Mouse (Mus musculus) left cerebral cortex, postnatal 10 days (tissue): ENCODE measurements around the gene 2810006K23Rik. TPM values are rescaled to one million over a fixed set of nuclear protein-coding genes. Genes with fewer than 3 reads are reported as not detected.
"Not testable (repeated sequence)": the region's sequence is repeated elsewhere in the genome, so short reads cannot be mapped to it uniquely, and the experiment has no call there.

Experiments used
- DNase-seq, 2 experiments: peaks; one replicate each; pipeline ENCODE4 v3.0.0; 2021 to 2022; ENCODE audit warnings: low spot score in 2 of 2, mixed read lengths in 1 of 2; ENCODE audit errors: extremely low spot score in 1 of 2
- intact Hi-C: fragments of 180-260 bp; cut with DNase I; formaldehyde crosslinking; loops from one replicate; pipeline ENCODE4 v1.15.1; 2025
- total RNA-seq, 2 experiments: library from RNA; stranded (reverse); gene quantifications; 2 replicates each; pipeline ENCODE4 v1.2.3; 2021

Gene 2810006K23Rik
- total RNA-seq: 10 to 100 TPM; 11.2 to 13.3 TPM

DNA sequence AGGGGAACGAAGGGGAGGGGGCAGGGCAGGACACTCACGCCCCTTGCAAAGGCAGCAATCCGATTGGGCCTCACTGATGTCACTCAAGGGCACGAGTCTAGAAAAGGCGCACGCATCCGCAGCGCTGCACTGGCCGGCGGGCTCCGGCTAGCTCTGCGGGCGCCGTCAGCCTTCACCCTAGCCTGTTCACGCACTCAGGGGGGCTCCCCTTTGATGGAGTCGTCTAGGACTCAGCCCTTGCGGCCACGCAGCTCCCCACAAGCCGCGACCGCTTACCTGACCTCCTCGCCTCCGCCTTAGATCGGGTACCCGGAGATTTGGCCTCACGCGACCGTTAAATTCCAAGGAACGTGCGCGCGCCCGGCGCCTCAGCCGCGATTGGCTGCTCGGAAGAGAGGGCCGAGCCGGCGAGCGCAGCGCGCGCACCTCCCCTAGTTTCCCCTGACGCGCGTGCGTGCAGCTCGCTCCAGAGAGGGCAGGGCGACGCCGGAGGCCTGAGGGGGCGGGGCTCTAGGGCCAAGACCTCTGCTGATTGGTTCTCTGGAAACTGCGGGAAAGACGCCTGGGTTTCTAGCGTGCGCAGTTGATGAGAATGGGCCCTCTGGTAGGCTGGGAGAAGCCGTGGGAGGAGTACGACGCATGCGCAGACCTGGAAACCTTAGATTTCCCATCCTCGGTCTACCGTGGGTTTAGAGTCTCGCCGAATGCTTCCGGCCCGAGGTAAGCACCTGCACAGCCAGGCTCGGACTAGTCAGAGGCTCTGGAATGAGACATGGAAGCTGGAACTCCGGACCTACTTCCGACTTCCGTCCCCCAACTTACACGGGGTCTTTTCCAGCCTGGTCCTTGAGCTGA is at the start of gene 2810006K23Rik, which contains the start of gene Mphosph9:
TSS of gene 2810006K23Rik (plus strand) at position 580 of the 855 bp plus-strand sequence.
TSS of gene Mphosph9 (minus strand) at position 463 of the 855 bp plus-strand sequence.
- intact Hi-C loops: no loop called here
- peak; percentile 100 for DNase-seq

- DNase-seq: no peak
- intact Hi-C loops: no loop called here
These were observed 45.0 kb upstream of the 2810006K23Rik start for GRCm38 (mm10) chr5:124282854-124283253.

GRCm38 (mm10) chr5:124284330-124284729 is 43.6 kb upstream of the 2810006K23Rik start:
- no peak for DNase-seq
- intact Hi-C loops: no loop called here

GRCm38 (mm10) chr5:124287616-124288247 is 40.2 kb upstream of the 2810006K23Rik start:
- DNase-seq: peak in 1 of 2 experiments; percentile 27
- intact Hi-C loops: no loop called here

- no peak for DNase-seq
- intact Hi-C loops: no loop called here
These were observed 37.7 kb upstream of the 2810006K23Rik start for GRCm38 (mm10) chr5:124290216-124290615.

GRCm38 (mm10) chr5:124293967-124294366 is 33.9 kb upstream of the 2810006K23Rik start:
- DNase-seq: no peak
- intact Hi-C loops: no loop called here

DNA sequence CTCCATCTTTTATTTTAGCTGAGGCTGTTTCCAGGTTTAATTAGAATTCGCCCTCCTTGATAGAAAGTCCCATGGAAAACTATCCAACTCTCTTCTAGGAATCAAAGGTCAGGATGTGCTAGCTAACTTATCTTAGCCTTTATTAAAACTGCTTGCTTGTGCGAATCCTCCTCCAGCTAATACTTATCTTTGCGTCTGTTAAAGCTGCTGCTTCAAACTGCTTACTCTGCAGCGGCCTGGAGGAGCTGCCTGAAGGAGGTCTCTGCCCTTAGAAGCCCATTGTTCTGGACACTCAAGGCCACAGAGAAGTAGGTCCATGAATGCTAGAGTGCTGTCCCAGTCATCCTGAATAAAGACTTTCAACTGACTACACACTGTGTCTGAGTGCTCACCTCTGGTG is 31.4 kb upstream of the 2810006K23Rik start:
- intact Hi-C loops: no loop called here
- DNase-seq: no peak

- intact Hi-C loops, DNase-seq: not testable (repeated sequence)
These were observed 28.6 kb upstream of the 2810006K23Rik start for GRCm38 (mm10) chr5:124299307-124299706.

GRCm38 (mm10) chr5:124300132-124300531 is 27.8 kb upstream of the 2810006K23Rik start:
- intact Hi-C loops: no loop called here
- no peak for DNase-seq

GRCm38 (mm10) chr5:124302853-124303252 is 25.0 kb upstream of the 2810006K23Rik start:
- intact Hi-C loops, DNase-seq: not testable (repeated sequence)

DNA sequence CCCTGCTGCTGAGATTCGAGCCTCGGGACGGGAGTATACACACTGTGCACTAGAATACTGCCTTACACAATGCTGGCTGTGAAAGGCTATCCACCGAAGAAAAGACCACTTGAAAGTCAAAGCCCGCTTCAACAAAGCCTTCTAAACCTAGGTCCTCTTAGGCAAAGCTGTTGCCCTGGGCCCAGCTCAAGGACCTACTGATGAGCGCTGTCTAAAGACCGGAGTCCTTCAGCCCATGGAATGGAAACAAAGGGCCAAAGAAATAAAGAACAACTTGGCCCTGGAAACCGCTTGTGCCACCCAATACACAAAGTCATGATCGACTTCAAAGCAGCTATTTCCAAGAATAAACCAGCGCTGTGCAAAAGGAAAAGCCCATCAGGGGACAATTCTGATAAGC is 18.7 kb upstream of the 2810006K23Rik start:
- intact Hi-C loops: no loop called here
- DNase-seq: no peak

DNA sequence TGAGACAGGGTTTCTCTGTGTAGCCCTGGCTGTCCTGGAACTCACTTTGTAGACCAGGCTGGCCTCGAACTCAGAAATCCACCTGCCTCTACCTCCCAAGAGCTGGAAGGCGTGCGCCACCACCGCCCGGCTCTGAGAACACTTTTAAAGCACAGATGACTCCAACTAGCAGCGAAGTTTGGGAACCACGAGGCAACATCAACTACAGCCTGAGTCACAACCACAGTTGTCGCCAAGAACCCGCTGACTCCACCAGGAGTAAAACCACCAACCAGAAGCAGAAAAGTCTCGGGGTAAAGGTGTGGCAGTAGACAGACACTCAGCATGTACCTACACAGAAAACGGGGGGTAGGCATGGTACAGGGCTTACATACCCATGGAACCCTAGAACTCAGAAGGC is 17.8 kb upstream of the 2810006K23Rik start:
- no peak for DNase-seq
- intact Hi-C loops: no loop called here

DNA sequence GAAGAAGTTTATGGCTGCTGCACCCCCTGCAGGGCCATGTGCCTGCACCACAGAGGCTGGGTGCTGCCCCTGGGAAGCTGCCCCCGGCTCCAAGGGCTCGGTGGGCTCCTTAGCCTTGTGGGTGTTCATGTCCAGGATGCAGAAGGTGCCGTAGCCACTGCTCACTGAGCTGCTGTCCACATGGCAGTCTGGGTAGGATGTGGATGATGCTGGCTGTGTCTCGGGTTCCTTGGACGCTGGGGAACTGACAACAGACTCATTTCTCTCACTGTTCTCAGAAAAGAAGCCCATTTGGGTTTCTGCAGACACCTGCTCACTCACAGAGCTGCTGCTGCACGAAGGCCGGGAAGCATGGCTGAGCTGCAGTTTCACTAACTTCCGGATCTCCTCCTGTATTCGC is 12.4 kb upstream of the 2810006K23Rik start:
- DNase-seq: no peak
- intact Hi-C loops: no loop called here

DNA sequence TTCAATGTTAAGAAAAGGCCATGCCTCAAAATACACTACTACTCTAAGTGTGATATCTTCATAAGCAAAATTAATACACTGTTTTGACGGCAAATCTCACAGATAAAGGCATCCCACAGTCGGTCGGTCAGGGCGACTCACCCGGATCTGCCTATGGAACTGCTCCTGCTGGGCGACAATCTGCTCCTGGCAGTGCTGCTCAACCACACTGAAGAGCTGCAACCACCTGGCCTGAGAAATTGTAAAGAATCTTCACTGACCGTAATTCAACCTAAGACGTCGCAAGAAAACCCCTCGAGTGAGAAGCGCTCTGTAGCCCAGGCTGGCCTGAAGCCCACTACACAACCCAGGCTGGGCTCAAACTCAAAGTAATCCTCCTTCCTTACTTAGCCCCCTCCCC is 11.9 kb upstream of the 2810006K23Rik start:
- no peak for DNase-seq
- intact Hi-C loops: no loop called here

DNA sequence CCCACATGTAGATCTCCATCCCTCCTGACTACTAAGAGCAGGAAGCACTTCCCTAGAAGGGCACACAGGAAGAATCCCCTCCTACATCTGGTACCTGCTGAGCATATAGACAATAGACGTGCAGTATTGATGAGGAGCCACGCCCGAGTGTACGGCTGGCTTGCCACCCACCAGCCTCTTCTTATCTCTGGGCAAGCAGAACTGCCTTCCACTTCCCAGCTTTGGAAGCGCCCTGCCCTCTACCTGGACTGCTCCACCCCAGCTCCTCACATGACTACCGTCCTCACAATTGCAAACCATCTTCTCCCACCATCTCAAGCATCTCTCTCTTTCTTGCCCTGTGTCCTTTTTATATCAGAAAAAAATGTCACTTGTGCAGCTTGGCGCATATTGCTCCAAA is 10.2 kb upstream of the 2810006K23Rik start:
- no peak for DNase-seq
- intact Hi-C loops: no loop called here

DNA sequence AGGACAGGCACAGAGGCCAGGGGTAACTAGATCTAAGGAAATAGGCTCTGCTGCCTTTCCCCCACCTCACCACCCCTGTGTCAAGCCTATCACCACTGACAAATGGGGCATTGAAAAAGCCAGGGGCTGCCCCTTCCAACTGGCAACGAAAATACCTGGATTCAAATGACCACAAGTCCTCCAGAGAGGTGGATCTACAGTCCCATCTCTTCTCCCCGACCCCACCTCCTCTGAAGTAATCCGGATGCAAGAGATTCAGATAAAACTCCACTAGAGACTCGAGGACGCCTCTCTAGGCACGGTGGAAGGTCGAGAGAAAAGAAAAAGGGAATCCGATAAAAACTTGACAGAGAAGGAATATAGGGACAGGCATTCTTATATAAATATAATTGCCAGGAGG is 1.1 kb upstream of the 2810006K23Rik start:
- intact Hi-C loops: no loop called here
- no peak for DNase-seq

- intact Hi-C loops: no loop called here
These were observed 2.2 kb downstream of the 2810006K23Rik start for GRCm38 (mm10) chr5:124330086-124330485.

GRCm38 (mm10) chr5:124334392-124334791 is 6.5 kb downstream of the 2810006K23Rik start:
- intact Hi-C loops: no loop called here
- peak; percentile 71 to 79 for DNase-seq

More at GRCm38 (mm10) chr5:124330086-124330485, 2.2 kb downstream of the 2810006K23Rik start:
- no peak for DNase-seq

- intact Hi-C loops: no loop called here
- no peak for DNase-seq
These were observed 9.2 kb downstream of the 2810006K23Rik start for GRCm38 (mm10) chr5:124337103-124337502.

DNA sequence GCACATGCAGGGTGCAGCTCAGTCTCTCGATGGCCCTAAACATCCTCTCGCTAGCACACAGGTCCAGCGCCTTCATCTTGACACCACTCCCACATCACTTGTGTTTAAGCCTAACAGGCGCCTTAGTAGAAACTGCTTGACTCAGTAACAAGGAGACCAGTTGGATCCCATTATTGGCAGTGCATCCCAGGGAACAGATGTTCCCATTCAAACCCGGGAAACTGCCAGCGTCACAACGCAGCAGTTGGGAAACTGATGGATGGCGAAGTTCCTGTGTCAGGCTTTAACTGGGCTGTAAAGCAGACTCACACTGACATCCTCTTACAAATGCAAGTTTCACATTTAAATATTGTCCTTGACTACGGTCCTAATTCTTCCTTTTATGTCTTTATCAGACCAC is 10.0 kb downstream of the 2810006K23Rik start:
- intact Hi-C loops: no loop called here
- DNase-seq: peak in 1 of 2 experiments; percentile 68
